Mouse (Mus musculus): ENCODE measurements around the gene Ascc1.
A peak's percentile ranks its signal among the peaks of the same experiment; 100 is the strongest.

Gene Ascc1

DNA sequence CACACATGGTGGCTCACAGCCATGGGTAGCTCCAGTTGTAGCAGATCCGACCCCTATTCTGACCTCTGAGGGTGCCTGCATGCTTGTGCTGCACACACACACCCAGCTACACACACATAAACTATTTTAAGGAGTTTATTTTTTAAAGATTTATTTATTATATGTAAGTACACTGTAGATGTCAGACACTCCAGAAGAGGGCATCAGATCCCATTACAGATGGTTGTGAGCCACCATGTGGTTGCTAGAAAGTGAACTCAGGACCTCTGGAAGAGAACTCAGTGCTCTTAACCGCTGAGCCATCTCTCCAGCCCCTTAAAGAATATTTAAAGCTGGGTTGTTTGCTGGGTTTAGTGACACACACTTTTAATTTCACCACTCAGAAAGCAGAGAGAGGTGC is 16.7 kb downstream of the Ascc1 start:
- DNase-seq (ENCODE audit: low read depth, low spot score): no peak

DNA sequence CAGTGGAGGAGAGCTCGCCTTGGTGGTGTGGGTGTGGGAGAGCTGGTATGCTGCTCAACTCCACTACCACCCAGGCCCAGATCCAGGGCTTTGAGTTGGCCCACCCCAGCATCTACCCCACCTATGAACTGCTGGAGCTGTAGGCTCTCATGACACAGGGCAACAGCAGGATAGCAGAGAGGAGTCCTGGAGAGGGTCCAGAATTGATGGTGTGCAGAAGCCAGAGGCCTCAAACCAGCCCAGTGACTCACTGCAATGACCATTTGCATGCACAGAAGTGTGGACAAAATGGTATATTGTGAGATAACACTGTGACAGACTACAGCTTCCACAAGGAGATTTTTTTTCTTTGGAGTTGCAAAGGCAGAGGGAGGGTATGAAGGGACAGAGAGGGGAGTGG is 21.1 kb downstream of the Ascc1 start:
- DNase-seq (ENCODE audit: low read depth, low spot score): no peak

DNA sequence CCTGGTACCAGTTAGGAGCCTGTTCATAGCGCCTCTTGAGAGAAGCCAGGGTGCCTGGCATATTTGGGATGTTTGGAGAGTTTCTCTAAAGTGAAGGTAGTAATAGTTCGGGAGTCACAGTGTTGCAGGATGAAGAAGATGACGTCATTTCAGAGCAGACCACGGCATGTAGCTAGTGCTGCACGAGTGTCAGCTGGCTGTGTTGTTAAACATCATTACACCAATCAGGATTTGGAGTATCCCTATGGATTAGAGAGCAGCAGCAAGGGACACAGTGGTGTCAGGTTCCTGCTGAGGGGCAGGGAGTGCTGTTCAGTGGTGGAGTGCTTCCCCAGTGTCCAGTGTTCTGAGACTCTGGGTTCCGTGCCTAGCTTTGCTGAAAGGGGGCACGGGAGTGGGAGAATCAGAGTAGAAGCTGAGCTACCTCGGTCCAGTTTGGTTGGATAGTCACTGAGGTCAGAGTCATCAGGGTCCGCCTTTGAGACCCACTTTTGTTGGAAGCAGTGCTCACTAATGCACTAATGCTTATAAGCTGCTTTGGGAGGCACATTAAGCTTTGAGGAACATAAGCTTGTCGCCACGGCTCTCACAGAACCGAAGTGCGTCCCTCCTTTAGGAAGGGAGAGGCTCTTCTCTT is 24.3 kb downstream of the Ascc1 start:
- no peak for DNase-seq (ENCODE audit: low read depth, low spot score)

DNA sequence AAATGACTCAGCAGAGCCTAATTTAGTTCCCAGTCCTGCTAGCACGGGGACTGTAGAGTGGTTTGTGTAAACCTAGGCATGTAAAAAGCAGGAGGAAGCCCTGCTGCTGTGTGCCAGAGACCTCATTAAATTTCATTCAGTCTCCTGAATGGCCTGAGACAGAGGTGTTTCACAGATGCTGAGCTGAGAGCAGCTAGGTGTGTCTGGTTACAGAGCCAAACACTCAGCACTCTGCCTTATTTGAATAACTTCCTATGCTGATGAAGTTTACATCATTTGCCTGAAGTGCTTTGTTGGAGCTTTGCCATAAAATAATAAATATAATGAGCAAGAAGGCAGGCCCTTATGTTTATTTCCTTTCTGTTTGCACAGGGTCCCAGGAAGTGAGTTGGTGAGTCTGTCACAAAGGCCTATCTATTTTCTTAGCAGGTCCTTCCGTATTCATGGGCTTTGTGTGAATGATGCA is 25.0 kb downstream of the Ascc1 start:
- DNase-seq (ENCODE audit: low read depth, low spot score): peak; percentile 47

DNA sequence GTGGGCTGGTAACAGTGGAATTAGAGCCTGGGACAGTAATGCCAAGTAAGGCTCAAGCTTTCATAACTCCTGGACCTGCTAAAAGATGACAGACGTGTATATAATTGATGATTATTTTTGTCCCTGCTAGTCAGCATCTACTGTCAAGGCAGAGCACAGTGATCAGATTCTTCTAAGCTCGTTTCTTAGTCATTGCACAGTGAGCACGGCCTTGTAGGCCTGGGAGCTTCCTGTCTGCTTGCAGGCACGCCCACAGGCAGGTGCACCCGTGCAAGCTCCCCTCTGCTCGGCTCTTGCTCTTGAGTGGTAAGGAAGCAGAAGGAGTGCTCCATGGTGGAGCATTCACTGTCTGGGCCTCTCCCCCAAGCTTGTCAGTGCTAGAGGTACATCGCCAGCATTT is 25.6 kb downstream of the Ascc1 start:
- peak; percentile 65 for DNase-seq (ENCODE audit: low read depth, low spot score)

DNA sequence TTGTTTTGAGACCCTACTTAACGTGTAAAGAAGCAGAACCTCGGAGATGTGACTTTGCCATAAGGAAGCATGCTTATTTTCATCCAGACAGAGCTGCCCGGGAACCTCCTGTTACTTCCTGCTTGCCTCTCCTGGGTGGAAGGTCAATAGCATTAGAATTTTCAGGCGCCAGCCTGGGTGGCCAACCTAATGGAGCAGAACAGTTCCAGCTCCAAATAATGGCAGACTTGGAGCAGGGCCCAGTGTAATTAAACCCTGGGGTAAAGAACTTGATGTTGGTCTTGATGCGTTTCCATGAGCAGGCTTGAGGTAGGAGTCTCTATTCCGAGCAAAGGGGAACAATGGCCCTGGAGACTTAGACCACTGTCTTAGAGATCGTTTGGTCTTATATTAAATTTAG is 26.4 kb downstream of the Ascc1 start:
- DNase-seq (ENCODE audit: low read depth, low spot score): no peak

DNA sequence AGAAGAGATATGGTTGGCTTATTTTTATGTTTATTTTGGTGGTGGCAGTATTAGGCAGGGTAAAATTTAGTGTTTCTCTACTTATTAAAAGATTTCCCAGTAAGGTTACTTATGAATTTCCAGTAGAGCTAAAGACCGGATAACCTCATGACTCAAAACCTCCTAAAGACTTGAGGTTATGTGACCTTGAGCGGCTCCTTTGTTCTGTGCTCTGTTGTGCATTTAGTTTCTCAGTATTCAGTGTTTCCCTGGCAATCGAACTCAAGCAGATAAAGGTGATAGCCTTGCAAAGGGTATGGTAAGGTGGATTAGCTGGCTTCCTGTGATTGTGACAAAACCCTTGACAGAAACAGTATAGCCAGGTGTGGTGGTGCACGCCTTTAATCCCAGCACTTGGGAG is 26.8 kb downstream of the Ascc1 start:
- peak; percentile 28 for DNase-seq (ENCODE audit: low read depth, low spot score)

DNA sequence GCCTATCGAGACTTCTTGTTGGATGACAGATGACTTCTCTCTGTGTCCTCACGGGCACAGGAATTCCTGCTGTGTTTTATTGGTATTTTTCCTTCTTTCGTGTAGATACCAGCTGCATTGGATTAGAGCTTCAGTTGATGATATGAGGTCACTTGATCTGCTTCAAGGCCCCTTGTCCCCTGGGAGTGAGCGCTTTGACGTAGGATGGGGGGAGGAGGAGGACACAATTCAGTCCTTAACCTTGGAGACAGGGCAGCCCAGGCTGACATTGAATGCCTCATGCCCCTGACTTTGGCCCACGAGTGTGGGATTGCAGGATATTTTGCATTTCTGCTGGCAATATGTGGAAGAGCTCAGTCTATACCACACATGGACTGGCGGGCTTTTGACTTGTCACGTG is 29.0 kb downstream of the Ascc1 start:
- no peak for DNase-seq (ENCODE audit: low read depth, low spot score)

DNA sequence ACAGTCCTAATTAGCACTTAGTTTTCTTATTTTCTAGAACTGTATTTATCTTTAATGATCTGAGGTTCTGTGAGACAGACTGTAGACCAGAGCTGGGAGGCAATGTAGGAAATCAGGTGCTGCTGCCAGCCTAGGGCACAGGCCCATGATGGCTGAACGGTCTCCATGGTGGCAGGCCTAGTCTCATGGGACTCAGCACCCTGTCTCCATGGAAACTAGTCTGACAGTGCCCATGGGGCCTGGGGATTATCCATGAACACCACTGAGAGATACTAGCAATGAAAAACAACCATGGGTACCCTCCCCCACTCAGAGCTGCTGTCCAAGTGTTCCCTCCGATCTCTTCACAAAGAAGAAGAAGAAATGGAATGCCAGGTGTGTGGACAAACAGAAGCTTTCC is 29.4 kb downstream of the Ascc1 start:
- DNase-seq (ENCODE audit: low read depth, low spot score): no peak

DNA sequence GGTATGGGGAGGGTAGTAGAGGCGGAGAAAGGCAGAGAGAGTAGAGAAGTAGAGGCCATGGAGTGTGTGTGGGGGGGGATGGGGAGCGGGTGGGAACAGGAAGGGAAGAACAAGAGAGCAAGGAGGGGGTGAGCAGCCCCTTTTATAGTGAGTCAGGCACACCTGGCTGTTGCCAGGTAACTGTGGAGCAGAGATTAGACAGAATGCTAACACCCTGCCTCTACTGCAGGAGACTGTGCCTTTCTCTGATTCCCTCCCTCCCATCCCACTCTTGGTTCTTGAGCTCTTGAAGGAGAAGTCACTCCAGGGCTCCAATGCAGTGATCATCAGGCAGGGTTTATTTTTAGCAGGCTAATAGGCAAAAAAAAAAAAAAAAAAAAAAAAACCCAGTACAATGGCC is 30.0 kb downstream of the Ascc1 start:
- DNase-seq (ENCODE audit: low read depth, low spot score): no peak

DNA sequence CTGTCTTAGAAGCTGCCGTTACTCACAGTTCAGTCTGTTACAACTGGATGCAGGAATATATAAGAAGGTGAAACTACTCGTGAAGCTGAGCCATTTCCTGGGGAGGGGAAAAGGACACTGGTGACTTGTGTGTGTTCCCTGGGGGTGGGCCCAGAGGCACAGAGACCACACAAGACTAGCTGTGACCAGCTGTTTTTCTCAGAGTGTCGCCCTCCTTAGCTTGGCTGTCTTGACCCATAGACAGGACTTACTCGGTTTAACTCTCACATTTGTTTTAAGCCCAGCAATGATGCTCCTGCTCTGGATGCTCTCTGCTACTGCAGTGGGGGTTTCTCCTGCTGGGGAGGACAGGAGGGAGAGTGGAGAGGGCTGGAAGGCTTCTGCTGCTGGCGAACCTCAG is 30.5 kb downstream of the Ascc1 start:
- DNase-seq (ENCODE audit: low read depth, low spot score): no peak

DNA sequence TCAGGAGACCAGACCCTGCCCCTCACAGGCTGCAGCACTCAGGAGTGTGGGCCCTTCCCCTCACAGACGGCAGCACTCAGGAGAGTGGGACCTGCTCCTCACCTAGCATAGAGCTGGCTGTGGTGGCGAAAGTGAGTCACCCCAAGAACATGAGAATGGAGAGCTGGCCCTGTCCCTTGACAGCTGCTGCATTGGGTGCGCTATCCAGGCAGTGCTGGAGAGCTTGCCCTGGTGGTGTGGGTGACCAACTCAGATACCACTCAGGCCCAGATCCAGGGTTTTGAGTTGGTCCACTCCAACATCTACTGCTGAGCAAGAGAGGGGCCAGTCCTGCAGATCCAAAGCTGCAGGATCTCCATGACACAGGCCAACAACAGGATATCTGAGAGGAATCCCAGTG is 32.0 kb downstream of the Ascc1 start:
- DNase-seq (ENCODE audit: low read depth, low spot score): no peak

DNA sequence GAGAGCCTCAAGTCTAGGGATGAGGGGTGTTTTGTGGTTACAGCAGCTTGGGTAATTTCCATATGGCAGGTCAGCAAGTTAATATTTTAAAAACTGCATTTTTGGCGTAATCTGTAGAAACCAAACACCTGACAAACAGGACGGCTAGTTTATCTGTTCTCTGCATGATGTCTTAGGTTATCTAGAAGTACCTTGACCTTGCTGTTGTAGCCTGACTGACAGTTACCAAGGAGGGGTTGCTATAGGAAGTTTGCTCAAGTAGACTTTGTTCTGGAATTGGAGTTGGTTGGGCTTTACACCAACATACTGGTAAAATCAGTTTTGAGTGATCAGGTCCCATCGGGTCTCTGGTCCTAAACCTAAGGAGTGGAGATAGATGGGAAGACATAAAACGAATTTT is 33.1 kb downstream of the Ascc1 start:
- no peak for DNase-seq (ENCODE audit: low read depth, low spot score)

DNA sequence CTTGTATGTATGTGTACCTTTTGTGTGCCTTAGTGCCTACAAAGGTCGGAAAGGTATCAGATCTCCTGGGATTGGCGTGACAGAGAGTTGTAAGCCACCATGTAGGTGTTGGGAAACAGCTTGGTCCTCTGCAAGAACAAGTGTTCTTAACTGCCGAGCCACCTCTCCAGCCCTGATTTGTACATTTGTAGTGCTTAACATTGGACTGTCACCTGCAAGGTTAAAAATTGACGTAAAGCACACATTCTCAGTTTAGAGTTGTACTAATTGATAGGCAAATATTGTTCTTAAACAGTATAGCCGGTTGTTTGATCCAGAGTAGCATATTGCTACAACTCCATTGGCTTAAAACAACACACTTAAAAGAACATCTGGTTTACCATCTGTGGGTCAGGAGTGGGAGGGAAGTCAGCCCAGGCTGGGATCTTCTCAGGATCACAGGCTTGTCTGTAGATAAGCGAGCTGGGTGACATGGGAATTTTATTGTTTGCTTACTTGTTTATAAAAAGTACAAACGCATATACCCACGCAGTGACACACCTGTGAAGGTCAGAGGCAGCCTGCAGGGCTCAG is 39.8 kb downstream of the Ascc1 start:
- DNase-seq (ENCODE audit: low read depth, low spot score): no peak

DNA sequence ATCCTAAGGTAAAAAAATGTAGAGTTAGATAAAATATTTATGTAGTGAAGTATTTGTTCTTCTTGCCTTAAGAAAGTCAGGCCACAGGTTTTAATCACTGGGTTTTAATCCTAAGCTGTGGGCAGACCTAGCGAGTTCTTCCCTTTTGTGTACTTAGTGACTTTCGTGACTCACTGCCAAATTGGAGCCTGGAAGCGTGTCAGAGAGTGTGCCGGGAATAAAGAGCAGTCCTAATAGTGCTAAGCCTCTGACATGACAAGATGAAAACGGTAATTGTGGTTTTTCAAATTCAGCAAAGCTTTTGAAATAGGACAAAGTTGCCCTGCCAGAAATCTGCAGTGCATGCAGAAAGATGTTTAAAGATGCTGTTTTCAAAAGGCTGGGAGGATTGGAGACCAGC is 44.1 kb downstream of the Ascc1 start:
- no peak for DNase-seq (ENCODE audit: low read depth, low spot score)

DNA sequence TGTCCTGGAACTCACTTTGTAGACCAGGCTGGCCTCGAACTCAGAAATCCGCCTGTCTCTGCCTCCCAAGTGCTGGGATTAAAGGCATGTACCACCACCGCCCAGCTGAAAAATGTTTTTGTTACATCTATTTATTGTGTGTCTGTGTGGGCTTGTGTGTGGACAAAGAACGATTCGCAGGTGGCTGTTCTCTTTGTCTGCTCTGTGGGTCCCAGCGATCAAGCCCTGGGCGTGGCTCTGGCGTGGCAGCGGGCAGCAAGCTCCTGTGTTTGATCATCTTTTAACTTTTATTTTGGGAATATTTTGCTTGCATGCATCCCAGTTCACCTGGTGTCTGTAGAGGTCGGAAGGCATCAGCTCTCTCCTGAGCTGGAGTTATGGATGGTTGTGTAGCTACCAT is 48.0 kb downstream of the Ascc1 start:
- no peak for DNase-seq (ENCODE audit: low read depth, low spot score)

DNA sequence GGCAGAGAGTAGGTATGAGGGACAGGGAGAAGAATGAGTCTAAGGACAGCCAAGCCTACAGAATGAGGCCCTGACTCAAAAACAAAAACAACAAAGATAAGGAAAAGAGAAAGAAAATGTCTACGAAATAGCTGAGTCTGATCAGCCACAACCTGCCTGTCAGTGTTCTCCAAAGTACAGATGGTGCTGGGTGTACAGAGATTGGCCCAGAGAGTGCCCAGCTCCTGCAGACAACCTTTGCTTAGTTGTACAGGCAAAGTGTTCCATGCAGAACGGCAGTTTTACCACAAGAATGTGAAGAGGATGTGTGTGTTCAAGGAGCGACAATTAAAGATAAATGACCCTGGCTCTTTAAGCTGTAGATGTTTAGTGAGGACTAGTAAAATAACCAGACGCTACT is 50.5 kb downstream of the Ascc1 start:
- no peak for DNase-seq (ENCODE audit: low read depth, low spot score)

DNA sequence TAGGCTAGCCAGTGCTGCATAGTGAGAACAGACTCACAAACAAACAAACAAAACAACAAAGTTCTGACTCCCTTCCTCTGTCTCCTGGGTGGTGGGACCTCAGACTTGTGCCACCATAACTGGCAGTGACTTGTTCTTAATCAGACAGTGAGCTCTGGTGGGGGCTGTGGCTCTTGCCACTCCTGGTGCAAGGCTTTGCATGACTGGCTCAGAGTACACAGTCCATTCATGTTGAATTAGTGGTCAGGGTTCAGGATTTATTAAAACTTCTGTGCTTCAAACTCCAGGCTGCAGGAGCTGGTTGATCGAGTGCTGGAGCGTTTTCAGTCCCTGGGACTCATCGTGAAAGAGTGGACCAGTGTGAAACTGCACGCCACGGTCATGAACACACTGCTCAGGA is 59.6 kb downstream of the Ascc1 start:
- DNase-seq (ENCODE audit: low read depth, low spot score): no peak

DNA sequence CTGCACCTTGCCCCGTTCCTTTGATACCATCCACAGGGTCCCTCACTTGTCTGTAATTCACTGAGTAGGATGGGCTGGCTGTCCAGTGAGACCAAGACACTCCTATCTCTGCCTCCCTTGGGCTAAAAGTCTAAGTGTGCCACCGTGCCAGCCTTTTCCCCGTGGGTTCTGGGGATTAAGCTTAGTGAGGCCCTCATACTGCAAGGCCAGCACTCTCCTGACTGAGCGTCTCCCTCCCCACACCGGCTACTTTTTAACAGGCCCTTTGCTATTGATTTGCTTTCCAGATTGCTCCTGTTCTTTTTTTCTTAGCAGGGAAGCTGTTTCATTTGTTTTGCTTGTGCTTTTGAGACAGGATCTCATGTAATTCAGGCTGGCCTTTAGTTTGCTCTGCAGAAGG is 60.3 kb downstream of the Ascc1 start:
- DNase-seq (ENCODE audit: low read depth, low spot score): no peak

DNA sequence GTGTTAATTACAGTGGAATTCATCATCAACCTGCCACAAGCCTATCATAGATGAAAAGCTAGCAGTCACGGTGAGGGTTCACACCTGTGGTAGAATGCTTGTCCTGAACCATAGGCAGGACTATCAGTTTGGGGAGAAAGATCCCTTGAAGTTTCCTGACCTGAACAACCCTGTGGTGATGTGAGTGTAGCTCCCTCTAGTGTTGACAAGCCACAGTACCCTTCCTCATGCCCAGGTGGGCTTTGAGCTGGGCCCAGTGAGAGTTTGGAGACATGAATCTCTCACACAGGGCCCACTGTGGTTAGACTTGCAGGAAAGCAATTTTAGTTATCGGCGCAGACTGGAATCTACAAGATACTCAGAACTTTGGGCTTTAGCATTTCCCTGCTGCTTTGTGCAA is 63.9 kb downstream of the Ascc1 start:
- DNase-seq (ENCODE audit: low read depth, low spot score): peak; percentile 53

DNA sequence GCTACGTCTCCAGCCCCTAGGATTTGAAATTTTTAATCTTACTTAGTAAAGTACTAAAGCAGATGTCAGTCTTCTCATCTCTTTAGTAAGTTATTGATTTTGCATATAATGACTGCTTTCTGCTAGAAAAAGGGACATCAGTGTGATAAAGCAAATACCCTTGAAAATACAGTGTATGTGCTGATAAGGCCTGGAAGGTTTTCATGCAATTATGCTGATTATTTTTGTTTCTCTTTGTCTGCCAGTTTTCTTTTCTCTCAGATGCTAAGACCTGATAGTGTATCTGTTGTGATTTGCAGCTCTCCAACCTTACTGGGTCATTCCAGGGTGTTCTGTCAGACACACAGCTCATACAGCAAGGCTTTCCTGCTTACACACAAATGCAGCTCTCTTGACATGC is 72.6 kb downstream of the Ascc1 start:
- DNase-seq (ENCODE audit: low read depth, low spot score): no peak

DNA sequence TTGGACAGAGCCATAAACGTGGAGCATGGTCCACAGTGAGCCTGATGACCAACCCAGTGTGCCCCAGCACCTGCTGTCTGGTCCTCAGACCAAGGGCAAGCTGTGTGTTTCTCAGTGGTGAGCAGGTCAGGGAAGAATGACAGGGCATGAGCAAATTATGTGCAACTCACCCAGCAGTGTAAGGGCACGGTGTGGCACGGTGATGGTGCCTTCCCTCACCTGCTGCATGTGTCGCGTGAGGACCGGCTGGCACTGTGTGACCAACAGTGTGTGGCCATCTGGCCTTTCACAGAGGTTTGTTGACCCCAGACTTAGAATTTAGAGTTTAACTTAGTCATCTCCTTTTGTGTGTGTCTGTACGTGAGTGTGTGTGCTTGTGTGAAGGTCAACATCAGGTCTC is 74.6 kb downstream of the Ascc1 start:
- DNase-seq (ENCODE audit: low read depth, low spot score): no peak

DNA sequence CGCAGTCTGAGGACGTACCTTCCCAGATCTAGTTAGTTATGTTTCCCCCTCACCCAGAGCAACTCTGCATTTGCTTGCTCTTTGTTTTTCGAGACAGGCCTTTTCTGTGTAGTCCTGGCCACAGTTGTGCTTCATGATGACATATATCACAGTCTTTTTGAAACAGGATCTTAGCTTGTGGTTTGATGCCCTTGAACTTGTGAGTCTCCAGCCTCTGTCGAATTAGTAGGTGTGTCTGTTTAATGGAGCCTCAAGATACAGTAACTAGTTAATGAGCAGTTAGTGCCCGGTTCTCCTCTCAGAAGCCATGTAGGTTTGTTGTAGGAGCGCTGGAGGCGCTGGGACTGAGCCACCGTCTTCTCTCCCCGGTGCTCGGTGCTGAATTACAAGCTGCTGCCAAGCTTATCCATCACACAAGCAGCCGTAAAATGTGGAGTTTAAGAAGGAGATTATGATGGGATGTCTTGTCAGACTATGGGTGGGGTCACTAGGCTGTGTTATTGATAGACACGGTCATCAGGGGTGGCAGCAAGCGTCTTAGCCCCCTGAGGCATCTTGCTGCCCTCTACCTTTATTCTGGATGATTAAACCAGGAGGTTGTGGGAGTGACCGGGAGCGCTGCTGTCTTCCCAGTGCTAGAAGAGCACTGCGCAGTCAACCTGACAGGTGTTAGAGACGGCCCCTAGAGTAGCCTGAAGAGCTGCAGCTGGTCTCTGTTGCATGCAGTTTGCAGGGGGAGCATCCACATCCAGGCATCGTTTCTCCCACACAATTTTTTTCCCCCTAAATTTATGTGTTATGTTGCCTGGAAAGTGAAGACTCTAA is 75.3 kb downstream of the Ascc1 start:
- DNase-seq (ENCODE audit: low read depth, low spot score): peak; percentile 13

Data from CD4-positive helper T cell, adult 2 months (primary cell).